Mouse (Mus musculus): ENCODE data around the gene Lpin3. TPM values are rescaled to one million over a fixed set of nuclear protein-coding genes. Genes with fewer than 3 reads are reported as not detected.

The Lpin3 gene
- 13.4 TPM for polyA plus RNA-seq (2015; fragmentation: Illumina TruSeq; extraction: RNeasy Lipid Tissue Mini Kit (QIAGEN cat#74804); ENCODE audit: insufficient read depth, low read depth, low replicate concordance)

DNA sequence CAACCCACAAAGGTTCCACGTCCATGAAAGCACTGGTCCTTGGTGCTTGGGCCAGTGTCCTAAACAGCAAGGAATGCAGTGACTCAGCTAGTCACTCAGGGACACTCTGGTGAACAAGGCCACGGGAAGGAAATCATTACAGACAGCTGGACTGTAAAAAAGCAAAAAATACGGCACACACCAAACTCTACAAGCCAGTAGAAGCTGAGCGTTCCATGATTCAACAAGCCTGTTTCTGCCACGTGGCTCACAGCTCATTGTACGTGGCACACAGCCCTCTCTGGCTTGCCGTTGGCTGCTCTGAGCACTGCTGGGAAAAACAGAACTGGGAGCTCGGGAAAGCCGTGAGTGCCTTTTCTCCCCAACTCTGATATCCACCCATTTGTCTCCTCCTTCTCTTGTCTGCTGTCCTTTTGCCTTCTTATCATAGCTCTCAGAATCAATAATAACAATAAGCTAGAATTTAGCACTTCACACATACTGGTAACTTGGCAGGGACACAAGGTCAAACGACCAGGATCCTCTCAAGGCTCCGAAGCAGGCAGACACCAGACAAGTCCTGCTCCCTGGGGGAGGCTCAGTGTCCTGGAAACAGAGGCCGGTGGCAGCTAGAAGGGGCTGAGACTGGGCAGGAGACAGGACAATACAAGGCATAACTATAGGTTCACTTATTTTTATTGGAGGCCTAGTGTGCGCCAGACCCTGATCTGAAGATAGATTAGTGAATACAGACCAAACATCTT is at the start of gene Lpin3:
Gene Lpin3 (plus strand): TSS at position 218 of the 743 bp plus-strand sequence.

DNA sequence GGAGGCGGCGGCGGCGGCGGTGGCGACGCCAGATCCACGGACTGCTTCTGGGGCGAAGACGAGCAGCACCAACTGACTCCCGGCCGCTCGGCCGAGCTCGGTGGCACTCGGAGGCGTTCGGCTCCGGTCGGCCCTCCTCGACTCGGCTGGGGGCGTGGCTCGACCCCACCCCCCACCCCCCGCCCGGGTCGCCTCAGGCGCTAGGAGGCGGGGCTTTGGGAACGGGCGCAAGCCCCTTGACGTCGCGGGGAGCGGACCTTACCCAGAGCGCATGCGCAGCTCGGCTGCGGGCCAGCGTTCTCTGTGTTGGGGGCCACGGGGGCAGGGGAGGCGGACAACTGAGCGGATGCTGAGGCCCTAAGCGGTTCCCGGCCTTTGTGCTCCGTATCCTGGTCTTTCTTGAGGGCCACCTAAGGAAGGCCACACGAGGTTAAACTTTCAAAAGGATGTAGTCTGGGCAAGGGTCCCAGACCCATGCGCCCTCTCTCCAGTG is 7.5 kb upstream of the Lpin3 start, which contains the start of gene Zhx3:
Gene Zhx3 (minus strand): TSS at position 109 of the 493 bp plus-strand sequence.

DNA sequence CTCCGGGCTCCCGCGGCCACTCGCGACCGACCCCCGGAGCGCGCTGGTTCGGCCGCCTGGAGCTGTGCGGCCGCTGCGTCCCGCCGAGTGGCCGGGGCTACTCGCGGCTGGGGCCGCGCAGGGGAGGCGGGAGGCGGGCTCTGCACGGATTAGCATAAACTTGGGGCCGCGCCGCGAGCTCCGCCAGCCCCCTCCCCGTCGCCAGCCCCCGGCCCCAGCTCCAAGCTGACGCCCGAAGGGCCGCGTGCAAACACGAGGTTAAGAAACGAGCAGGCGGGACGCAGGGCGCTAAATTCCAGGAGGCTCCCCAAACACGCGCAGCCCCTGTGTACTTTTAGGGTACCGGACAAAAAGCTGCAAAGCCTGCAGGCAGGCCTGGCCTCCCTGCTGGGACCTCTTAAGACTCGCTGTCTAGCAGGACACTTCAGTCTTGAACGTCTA is 31.8 kb downstream of the Lpin3 start, which contains the start of gene Emilin3:
Gene Emilin3 (minus strand): TSS at position 98 of the 441 bp plus-strand sequence.

Other genes with a start within 250 kb of the Lpin3 start
- 7.1 TPM for gene Top1, start 234.8 kb upstream of the Lpin3 start, polyA plus RNA-seq (2015; fragmentation: Illumina TruSeq; extraction: RNeasy Lipid Tissue Mini Kit (QIAGEN cat#74804); ENCODE audit: insufficient read depth, low read depth, low replicate concordance)
- gene Plcg1, start 149.4 kb upstream of the Lpin3 start, polyA plus RNA-seq (2015; fragmentation: Illumina TruSeq; extraction: RNeasy Lipid Tissue Mini Kit (QIAGEN cat#74804); ENCODE audit: insufficient read depth, low read depth, low replicate concordance): 23.5 TPM
- 4.5 TPM for gene Zhx3, start 7.7 kb upstream of the Lpin3 start, polyA plus RNA-seq (2015; fragmentation: Illumina TruSeq; extraction: RNeasy Lipid Tissue Mini Kit (QIAGEN cat#74804); ENCODE audit: insufficient read depth, low read depth, low replicate concordance)
- gene Emilin3, start 31.7 kb downstream of the Lpin3 start, polyA plus RNA-seq (2015; fragmentation: Illumina TruSeq; extraction: RNeasy Lipid Tissue Mini Kit (QIAGEN cat#74804); ENCODE audit: insufficient read depth, low read depth, low replicate concordance): not detected
- 8.3 TPM for gene Chd6, start 228.4 kb downstream of the Lpin3 start, polyA plus RNA-seq (2015; fragmentation: Illumina TruSeq; extraction: RNeasy Lipid Tissue Mini Kit (QIAGEN cat#74804); ENCODE audit: insufficient read depth, low read depth, low replicate concordance)